Mouse (Mus musculus) lung, postnatal 0 days (tissue): ENCODE results near the gene Nmnat2.

Experiments
- CTCF ChIP-seq: IDR thresholded peaks from 2 replicates; pipeline ENCODE4 v1.5.1; 2016; ENCODE audit warnings: antibody characterized with exemption, mild to moderate bottlenecking
- EP300 ChIP-seq: IDR thresholded peaks from 2 replicates; pipeline ENCODE4 v1.6.1; 2016; ENCODE audit warnings: antibody characterized with exemption, mild to moderate bottlenecking, control low read depth

DNA sequence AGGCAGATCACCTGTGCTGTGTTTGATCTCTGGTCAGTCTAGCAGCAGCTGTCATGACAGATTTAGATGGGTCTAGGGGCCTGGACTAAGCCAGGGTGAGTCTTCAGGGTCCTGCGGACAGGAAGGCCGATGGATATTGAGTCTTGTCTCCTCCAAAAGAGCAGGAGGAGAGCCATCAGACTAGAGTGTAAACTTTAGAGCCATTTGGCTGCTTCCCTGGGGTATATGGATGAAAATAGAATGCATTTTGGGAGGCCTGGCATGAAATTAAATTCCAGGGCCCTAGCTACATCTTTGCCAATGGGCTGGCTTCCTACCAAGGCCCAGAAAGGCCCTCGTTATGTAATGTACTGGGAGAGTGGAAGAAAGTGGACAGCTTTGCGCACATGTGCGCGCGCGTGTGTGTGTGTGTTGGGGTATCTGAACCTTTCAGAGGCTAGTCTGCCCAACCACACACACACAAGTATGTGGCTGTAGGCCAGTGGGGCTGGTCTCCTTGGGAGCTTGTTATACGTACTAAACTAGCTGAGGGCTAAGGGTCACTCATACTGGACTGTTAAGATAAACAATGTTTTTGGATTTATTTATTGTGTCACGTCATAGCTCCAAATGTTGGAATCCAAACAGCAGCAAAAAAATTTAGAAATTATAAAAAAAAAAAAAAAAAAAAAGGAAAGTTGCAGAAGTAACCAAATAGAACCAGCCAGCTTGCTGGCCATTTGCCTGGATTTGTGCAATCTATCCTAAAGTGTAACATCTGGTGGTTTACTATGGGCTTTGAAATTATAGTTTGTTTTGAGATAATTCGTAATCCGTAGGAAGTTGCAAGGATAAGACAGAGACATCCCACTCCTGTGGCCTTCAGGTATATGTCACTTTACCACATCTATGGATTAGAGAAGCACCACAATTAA, 110.9 kb downstream of the Nmnat2 start:
- TF ChIP-seq CTCF (no peak), EP300 (peak; percentile 71)
